Mouse (Mus musculus) 3134 (cell line): ENCODE measurements around the gene Slc15a1.

Experiments used
- DNase-seq: peaks from one replicate; pipeline ENCODE4 v3.0.0-alpha.2; 2011; ENCODE audit warnings: low spot score; ENCODE audit not compliant: insufficient read length; ENCODE audit errors: extremely low read depth

The Slc15a1 gene

DNA sequence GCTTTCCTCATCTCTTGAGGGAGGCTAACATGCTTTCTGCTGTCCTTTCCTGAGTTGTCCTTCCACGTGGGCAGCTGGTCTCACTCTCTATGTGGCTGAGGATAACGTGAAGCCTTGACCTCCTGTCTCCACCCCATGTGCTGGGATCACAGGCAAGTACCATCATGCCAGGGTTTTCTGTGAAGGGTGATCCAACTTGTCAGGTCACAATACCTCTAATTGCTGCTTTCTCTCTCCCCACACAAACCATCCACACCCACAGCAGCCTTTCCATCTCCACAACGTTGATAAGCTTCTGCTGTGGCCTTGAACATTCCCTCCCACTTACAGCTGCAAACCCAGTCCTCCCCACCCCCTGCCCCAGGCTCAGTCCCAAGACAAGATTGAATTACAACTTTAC is 51.9 kb downstream of the Slc15a1 start:
- DNase-seq: no peak

DNA sequence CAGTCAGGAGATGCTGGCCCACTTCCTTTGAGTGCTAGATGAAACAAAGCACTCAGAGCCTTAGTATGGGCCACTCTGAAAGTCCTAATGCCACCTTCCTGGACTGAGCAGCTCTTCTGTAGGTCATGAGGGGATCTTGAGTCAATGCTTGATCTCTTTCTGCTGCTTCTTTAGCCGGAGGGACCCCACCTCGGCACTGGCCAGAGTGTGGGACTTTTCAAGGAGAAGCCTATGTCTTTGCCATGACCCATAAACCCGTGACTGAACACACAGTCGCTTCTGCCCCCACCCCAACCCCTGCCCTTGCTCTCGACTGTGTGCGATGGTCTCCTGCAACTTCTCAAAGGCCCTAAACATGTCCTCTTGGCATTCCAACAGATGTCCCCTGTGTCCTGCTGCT is 52.8 kb downstream of the Slc15a1 start:
- DNase-seq: no peak

DNA sequence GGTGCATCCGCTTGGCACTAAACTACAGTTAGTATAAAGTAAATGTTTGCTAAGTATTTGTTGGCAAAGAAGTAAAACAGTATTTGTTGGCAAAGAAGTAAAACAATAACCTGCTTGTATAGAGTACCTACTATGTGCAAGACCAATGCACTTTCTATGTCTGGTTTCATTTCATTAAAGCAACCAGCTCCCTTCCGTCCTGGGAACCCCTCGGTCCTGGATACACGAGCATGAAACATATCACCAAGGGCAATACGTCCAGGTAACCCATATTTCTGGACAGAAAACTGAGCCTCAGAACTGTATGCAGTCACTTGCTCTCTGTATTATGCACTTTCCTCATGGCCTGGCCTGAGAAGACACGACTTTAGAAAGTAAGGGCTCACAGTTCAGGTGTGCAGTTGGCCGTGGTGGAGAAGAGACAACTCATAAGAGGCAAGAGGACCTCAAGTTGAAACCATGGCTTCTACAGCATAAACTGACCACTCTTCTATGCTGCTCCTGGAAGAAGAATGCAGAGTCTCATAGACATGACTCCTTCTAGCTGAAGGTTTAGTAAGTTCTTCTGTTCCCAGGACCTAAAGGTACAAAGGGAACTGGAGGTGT is 53.5 kb downstream of the Slc15a1 start:
- DNase-seq: no peak

DNA sequence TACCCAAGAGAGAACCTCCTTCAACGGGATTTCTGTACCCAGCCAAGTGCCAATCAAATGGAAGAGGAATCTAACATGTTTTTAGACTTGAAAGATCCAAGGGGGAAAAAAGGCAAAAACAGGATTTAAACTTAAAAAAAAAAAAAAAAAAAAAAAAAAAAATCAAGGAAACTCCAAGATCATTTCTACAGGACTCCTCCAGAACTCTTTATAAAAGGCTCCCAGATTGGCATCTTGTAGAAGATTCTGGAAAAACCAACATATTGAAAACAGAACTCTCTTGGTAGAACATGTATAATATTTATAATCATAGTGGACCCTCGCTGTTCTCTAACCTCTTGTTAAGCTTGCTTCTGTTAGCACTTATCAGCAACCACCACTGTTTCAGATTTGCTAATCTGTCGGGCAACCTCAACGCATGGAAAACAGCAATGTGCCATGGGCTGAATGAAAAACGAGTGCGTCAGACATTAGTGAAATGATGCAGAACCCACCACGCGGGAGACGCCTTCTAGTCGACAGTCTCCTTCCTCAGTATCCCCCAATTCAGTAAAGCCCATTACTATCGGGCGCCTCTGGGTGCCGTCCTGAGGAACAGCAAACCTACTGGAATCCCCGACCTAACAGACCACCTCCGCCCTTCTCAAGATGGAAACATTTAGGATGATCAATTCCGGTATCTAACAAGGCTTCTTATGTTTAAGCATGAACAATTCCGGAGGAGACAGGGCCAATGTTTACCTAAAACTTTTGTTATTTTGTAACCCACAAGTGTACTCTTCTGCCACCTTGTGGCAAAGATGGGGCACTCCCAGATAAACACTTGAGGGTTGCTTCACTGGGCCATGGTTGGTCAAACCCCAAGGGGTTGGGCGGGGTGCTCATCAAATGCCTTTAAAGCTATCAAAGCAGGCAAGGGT is 54.3 kb downstream of the Slc15a1 start:
- peak; percentile 39 for DNase-seq

DNA sequence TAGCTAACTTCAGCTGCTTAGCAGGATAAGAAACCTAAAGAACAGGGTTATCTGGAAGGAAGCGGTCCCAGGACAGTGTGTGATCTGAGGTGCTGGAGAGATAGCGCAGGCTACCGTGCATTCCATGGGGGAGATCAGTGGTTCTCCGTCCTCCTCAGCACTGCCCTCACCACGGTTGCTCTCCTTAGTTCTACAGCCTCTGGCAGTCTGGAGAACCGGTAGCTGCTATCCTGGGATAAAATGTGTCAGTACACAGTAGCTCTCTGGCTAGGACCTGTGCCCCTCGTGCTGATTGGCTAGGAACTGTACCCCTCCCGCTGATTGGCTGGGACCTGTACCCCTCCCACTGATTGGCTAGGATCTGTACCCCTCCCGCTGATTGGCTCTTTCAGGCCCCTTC is 58.1 kb downstream of the Slc15a1 start:
- no peak for DNase-seq

DNA sequence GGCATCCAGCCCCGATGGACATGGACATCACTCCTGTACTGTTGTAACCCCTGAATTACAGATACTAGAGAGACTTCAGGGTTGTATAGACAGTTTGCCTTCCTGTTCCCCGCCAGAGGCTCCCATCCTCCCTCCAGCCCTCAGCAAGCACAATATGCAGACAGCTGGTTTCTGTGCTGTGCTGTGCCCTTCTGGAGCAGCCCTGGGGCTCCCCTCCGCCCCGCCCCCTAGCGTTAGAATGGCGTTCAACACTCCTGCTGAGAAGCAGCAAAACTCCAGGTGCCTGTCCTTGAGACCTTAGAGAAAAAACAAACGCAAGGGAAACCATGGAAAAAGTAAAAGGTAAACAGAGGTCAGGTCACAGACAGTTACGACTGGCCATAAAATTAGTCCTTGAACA is 59.9 kb downstream of the Slc15a1 start:
- peak; percentile 54 for DNase-seq

DNA sequence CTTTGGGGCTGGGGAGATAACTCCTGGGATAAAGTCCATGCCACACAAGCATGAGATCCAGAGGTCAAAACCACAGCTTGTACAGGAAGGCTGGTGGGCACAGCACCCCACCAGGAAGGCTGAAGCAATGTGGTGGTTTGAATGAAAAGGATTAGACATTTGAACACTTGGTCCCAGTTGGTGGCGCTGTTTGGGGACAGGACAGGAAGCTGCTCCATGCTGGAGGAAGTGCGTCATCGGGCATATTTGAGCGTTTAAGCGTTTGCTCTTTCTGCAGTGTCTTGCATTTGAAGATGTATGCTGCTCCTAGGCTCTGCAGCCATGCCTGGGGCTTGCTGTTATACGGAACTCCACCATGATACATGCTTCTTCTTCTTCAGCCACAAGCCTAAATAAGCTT is 64.2 kb downstream of the Slc15a1 start:
- no peak for DNase-seq

DNA sequence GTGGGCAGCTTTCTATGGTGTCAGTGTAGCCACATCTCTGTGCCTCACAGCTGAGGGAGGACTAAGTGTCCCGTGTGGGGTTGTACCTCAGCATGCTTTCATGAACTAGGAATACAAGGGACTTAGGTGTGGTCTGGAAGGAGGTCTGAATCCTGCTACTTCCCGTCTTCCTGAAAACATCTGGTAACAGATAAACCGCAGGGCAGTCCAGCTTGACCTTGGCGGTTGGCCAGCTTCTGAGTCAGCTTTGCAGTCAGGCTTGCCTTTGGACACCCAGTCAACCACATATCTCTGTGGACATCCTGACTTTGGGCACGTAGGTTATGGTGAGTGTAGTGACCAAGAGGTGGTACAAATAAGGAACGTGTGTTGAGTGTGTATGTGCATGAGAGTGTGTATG is 68.0 kb downstream of the Slc15a1 start:
- peak; percentile 83 for DNase-seq

DNA sequence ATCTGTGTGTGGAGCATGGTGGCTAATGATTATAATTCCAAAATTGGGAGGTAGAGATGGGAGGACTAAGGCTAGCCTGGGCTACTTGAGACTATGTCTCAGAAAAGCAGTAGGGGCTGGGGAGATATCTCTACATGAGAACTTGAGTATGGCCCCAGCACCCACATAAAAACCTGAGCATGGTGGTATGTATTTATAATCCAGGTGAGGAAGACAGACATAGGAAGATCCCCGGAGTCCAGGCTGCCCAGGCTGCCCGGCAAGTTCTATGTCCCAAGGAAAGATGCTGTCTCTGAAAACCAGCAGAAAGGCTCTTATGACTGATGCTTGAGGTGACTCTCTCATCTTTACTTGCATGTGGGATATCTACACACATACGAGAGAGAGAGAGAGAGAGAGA is 68.6 kb downstream of the Slc15a1 start:
- DNase-seq: no peak

DNA sequence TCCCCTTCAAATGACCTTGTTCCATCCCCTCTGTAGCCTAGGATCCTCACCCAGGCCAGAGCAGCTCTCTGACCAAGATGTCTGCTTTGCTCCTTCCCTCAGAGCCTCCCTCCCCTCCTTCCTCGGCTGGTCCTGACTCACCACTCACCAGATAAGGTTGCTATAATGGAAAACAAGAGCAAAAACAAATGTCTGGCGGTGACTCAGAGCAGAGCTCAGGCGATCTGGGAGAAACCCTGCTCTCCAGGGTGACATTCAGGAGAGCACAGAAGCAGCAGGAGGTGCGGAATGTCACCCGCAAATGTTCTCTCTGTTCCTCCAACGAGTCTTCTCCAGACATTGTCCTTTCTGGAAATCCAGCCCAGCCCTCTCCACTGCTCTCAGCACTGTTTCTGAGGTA is 69.3 kb downstream of the Slc15a1 start:
- peak; percentile 72 for DNase-seq

DNA sequence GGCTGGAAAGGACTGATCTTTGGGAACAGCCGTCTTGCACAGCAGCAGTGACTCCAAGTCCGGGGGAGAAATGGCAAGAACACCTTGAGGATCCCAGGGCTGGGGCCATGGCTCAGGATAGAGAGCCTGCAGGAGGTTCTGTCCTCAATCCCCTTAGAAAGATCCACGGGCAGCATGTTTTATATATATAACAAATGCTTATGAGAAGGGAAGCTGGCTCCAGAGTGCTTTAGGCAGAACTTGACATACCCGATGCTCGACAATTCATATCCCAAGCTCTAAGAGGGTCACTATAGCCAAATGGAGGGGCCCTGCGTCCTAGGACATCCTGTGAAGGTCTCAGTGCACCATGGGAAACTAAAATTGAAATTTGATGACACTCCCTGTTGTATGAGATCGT is 73.8 kb downstream of the Slc15a1 start:
- no peak for DNase-seq

DNA sequence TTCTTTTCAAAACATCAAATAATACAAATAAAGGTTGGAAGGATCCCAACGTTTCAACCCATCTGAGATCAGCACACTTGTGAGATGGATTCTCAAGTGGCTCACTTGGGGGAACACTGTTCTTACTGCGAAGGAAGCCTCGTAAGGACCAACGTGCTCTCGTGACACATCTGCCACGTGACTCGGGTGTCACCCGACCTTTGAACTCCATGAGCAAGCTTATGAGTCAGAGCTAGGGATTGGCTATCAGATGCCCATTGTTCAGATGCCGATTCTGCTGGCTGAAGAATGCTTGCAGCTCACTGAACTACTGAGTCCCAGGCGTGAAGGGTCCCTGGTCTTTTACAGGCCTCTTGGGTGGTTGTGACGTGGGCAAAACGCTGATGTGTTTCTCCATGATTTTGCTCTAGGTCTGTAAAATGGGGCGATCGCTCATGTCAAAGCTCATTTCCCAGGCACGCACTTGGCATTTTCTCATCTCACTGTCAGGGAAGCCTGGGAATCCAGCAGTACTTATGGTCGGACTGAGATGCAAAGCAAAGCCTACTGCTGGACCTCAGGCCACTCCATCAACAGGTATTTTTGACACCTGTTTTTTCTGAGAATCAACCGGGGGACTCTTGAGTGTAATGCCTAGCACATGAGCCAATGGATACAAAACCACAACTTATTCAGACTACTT is 75.1 kb downstream of the Slc15a1 start:
- DNase-seq: no peak

DNA sequence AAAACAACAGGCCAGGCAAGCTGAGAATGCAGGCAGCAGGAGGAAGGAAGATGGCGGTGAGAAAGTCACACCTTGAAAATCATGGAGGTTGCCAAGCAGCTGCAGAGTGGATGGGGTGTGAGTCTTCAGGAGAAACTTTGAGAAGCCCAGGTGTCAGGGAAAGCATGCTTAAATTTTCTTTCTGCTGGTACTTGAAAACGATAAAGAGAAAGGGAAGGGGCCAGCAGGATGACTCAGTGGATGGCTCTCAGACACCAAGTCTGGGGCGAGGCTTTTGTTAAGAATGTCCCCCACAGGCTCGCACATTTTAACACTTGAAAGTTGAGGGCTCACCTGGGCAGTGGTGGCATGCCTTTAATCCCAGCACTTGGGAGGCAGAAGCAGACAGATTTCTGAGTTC is 76.9 kb downstream of the Slc15a1 start:
- no peak for DNase-seq

DNA sequence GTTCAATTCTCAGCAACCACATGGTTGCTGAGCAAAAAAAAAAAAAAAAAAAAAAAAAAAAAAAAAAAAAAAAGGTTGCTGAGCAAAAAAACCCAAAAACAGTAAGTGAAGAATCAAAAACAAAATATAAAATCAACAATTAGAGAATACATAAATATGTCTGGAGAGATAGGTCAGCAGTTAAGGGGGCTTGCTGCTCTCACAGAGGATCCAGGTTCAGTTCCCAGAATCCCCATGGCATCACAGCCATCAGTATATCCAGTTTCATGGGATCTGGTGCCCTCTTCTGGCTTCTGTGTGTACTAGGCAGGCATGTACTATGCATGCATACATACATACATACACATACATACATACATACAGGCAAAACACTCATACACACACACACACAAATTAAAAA is 78.3 kb downstream of the Slc15a1 start:
- no peak for DNase-seq

DNA sequence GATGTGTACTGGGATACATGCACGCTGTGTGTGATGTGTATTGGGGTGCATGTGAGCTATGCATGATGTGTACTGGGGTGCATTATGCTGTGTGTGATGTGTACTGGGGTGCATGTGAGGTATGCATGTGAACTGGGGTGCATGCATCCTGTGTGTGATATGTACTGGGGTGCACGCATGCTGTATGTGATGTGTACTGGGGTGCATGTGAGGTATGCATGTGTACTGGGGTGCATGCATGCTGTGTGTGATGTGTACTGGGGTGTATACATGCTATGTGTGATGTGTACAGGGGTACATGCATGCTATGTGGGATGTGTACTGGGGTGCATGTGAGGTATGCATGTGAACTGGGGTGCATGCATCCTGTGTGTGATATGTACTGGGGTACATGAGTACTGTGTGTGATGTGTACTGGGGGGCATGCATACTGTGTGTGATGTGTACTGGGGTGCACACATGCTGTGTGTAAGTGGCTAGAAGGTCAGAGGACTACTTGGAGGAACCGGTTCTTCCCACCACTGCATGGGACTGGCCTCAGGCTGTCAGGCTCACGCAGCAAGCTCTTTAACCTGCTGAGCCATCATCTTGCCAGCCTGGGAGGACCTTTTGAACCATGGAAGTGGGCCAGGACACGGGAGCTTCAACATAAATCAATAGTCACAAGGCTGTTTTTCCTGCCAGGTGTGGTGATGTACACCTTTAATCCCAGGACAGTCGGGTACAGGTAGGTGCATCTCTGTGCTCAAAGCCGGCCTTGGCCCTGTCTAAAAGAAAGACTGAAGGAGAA is 79.9 kb downstream of the Slc15a1 start:
- DNase-seq: no peak

DNA sequence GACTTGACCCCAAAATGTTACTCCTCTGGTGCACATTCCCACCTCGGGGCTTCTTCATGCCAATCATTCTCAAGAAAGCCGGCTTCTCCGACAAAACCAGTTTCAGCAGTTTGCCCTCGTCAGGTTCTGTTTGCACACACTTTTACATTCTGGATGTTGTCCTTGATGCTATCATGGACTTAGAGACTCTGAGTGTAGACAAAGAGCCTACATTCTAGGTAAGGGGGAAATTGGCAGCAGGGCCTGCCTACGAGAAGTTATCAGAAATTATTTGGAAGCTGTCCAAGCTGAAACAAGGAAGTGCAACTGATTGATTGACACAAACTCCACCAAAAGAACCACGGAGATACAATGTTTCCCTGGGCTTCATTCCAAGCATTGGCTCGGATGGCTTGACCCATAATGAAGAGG is 81.7 kb downstream of the Slc15a1 start:
- no peak for DNase-seq

DNA sequence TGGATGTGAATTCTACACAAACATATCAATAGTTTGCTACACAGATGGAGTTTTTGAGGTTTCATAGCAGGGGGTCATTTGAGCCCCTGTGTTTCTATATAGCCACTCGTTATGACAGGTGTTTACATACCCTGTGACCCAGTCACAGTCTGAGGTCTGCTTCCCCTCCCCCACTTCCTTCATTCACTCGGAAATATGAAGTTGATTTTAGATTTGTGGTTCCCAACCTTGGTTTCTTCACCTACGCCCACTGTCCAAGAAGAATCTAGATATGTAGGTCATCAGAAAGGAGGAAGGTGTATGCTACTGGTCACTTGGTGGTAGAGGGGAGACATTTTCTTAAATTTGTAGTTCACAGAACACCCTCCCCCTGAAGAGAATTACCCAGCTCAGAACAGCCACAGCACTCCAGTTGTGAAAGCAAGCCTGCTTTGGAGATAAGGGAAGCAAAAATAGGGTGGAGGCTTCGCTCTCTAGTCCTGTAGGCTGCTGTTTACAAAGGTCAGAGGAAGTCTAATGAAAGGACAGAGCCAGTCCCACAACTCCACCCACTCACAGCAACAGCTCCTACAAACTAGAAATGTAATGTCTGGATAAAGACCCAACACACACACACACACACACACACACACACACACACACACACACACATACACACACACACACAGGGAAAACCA is 82.2 kb downstream of the Slc15a1 start:
- DNase-seq: no peak

DNA sequence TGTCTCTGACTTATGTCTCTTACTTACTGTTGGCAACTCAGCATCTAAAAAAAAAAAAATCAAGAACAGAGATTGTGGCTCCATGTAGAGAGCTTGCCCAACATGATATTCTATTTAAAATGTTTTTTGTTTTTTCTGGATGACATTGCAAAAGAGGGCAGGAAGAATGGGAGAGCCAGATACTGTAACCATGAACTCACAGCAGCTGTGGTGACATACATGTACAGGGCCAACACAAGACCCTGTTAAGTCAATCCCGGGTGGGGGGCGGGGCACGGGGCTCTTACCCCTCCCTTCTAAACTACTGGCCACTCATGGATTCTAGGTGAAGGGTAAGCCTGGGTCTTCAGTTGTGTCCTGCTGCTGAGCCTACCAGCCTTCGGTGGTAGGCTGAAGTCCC is 83.1 kb downstream of the Slc15a1 start:
- no peak for DNase-seq

DNA sequence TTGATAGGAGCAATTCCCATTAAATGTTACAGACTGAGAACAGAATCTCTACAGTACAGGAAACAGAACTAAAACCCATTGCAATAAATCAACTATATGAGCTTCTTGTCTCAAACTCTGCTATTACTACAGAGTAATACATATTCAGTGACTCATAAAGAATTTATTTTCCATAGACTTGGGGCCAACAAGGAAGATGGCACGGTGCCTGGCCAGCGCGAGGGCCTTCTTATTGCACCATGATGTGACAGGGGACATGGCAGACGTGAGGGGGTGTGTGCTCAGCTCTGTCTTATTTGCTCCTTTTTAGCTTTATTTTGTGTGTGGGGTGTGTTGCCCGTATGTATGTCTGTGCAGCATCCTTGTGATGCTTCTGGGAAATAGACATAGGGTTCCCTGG is 87.5 kb downstream of the Slc15a1 start:
- DNase-seq: peak; percentile 67

DNA sequence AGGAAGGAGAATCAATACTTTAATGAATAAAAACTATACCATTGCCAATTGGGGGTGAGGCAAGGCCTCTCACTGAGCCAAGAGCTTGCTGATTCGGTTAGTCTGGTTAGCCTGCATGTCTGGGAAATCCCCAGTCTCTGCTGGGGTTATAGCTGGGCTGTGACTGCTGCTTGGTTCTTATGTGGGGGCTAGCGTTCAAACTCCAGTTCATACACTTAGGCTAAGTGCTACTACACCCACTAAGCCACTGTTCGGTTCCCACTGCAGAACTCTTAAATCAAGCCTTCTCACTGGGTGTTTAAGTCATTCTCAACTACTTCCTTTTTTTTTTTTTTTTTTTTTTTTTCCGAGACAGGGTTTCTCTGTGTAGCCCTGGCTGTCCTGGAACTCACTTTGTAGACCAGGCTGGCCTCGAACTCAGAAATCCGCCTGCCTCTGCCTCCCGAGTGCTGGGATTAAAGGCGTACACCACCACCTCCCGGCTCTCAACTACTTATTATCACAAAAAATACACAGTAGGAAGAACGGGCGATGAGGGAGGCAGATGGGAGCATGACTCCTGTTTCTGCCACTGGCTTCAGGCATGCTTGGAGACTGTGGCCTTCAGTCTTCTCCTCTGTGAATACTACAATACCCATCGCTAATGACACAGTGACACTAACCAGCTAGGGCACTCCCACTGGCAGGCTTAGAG is 88.3 kb downstream of the Slc15a1 start:
- DNase-seq: no peak
